Mouse (Mus musculus): ENCODE measurements around the gene Lrsam1. TPM values are rescaled to one million over a fixed set of nuclear protein-coding genes. Genes with fewer than 3 reads are reported as not detected.
A peak's percentile ranks its signal among the peaks of the same experiment; 100 is the strongest.

Gene Lrsam1
- polyA plus RNA-seq, 1 experiment from 2014 or later, result 21.1 TPM

GRCm38 (mm10) chr2:32982700-32983099, 21.3 kb upstream of the Lrsam1 start:
- Histone ChIP-seq H3K36me3 (no peaks in the 10 kb centered on the region), H3K27ac (replicated peaks) (no peak overlapping the region), H3K4me3 (peak overlapping the region; percentile 72), H3K9me3 (no peaks in the 10 kb centered on the region), H3K9ac (replicated peaks) (no peak overlapping the region), H3K4me1 (peaks cover 16% of the 10 kb centered on the region), H3K27me3 (no peaks in the 10 kb centered on the region), H3K4me2 (replicated peaks) (peak overlapping the region; percentile 98)
- no peak for ATAC-seq (ENCODE audit: low FRiP score, low read depth)
- 6% methylated on average over 4 of the region's 4 CpGs for WGBS

GRCm38 (mm10) chr2:32981725-32982271, 20.4 kb upstream of the Lrsam1 start, which contains the start of gene Slc2a8:
Gene Slc2a8, minus strand, starts transcription at chr2:32982083.
- peak within 1 kb of the TSS; percentile 72 for H3K4me3 ChIP-seq
- no peaks in the 10 kb centered on the region for H3K27me3 ChIP-seq
- H3K9me3 ChIP-seq, result no peaks in the 10 kb centered on the region
- H3K27ac ChIP-seq (replicated peaks), result peak within 1 kb of the TSS; percentile 72
- no peaks in the 10 kb centered on the region for H3K36me3 ChIP-seq
- peak; percentile 99 for ATAC-seq (ENCODE audit: low FRiP score, low read depth)
- peak within 1 kb of the TSS; percentile 98 for H3K4me2 ChIP-seq (replicated peaks)
- peaks cover 16% of the 10 kb centered on the region for H3K4me1 ChIP-seq
- WGBS, result 1% methylated on average over 49 of the region's 50 CpGs
- peak within 1 kb of the TSS; percentile 82 for H3K9ac ChIP-seq (replicated peaks)

GRCm38 (mm10) chr2:32981281-32981680, 19.9 kb upstream of the Lrsam1 start:
- Histone ChIP-seq H3K9ac (replicated peaks) (peak overlapping the region; percentile 82), H3K9me3 (no peaks in the 10 kb centered on the region), H3K4me3 (peak overlapping the region; percentile 72), H3K4me2 (replicated peaks) (peak overlapping the region; percentile 98), H3K4me1 (peaks cover 16% of the 10 kb centered on the region), H3K36me3 (no peaks in the 10 kb centered on the region), H3K27ac (replicated peaks) (peak overlapping the region; percentile 72), H3K27me3 (no peaks in the 10 kb centered on the region)
- WGBS, result 2% methylated on average over 23 of the region's 23 CpGs
- peak; percentile 38; the same call in 1 of the 2 replicates for ATAC-seq (ENCODE audit: low FRiP score, low read depth)

GRCm38 (mm10) chr2:32979675-32980074, 18.3 kb upstream of the Lrsam1 start:
- peaks cover 6% of the 10 kb centered on the region; the same call in 1 of the 2 replicates for H3K36me3 ChIP-seq
- peaks cover 16% of the 10 kb centered on the region for H3K4me1 ChIP-seq
- no peak overlapping the region for H3K4me2 ChIP-seq (replicated peaks)
- 89% methylated on average over 7 of the region's 7 CpGs for WGBS
- no peaks in the 10 kb centered on the region for H3K27me3 ChIP-seq
- H3K27ac ChIP-seq (replicated peaks), result no peak overlapping the region
- no peaks in the 10 kb centered on the region for H3K9me3 ChIP-seq
- H3K9ac ChIP-seq (replicated peaks), result no peak overlapping the region
- ATAC-seq (ENCODE audit: low FRiP score, low read depth), result no peak
- H3K4me3 ChIP-seq, result no peak overlapping the region

- WGBS, result 86% methylated on average over 3 of the region's 3 CpGs
- Histone ChIP-seq H3K27me3 (no peaks in the 10 kb centered on the region), H3K4me2 (replicated peaks) (no peak overlapping the region), H3K9me3 (no peaks in the 10 kb centered on the region), H3K9ac (replicated peaks) (no peak overlapping the region), H3K27ac (replicated peaks) (no peak overlapping the region), H3K4me1 (peaks cover 16% of the 10 kb centered on the region), H3K4me3 (no peak overlapping the region), H3K36me3 (peaks cover 15% of the 10 kb centered on the region)
- ATAC-seq (ENCODE audit: low FRiP score, low read depth), result no peak
Measured at GRCm38 (mm10) chr2:32978675-32979074, 17.3 kb upstream of the Lrsam1 start.

- ATAC-seq (ENCODE audit: low FRiP score, low read depth), result no peak
- H3K4me1 ChIP-seq, result peaks cover 12% of the 10 kb centered on the region
- H3K4me3 ChIP-seq, result no peak overlapping the region
- peaks cover 26% of the 10 kb centered on the region for H3K36me3 ChIP-seq
- no peak overlapping the region for H3K4me2 ChIP-seq (replicated peaks)
- H3K9ac ChIP-seq (replicated peaks), result no peak overlapping the region
- 79% methylated on average over 5 of the region's 5 CpGs for WGBS
- H3K9me3 ChIP-seq, result no peaks in the 10 kb centered on the region
- H3K27me3 ChIP-seq, result no peaks in the 10 kb centered on the region
- H3K27ac ChIP-seq (replicated peaks), result no peak overlapping the region
Measured at GRCm38 (mm10) chr2:32977114-32977513, 15.7 kb upstream of the Lrsam1 start.

GRCm38 (mm10) chr2:32974216-32974615, 12.8 kb upstream of the Lrsam1 start:
- no peak overlapping the region for H3K27ac ChIP-seq (replicated peaks)
- H3K9ac ChIP-seq (replicated peaks), result no peak overlapping the region
- 88% methylated on average over 8 of the region's 8 CpGs for WGBS
- H3K36me3 ChIP-seq, result peaks cover 26% of the 10 kb centered on the region
- ATAC-seq (ENCODE audit: low FRiP score, low read depth), result no peak
- H3K4me3 ChIP-seq, result no peak overlapping the region
- H3K4me1 ChIP-seq, result 0 out of 2 replicates have a peak, but pooled peaks cover 12% of the 10 kb centered on the region
- H3K9me3 ChIP-seq, result no peaks in the 10 kb centered on the region
- H3K4me2 ChIP-seq (replicated peaks), result no peak overlapping the region
- no peaks in the 10 kb centered on the region for H3K27me3 ChIP-seq

GRCm38 (mm10) chr2:32971235-32971634, 9.8 kb upstream of the Lrsam1 start:
- no peaks in the 10 kb centered on the region for H3K27me3 ChIP-seq
- 34% methylated on average over 9 of the region's 9 CpGs for whole genome bisulfite sequencing
- no peak for ATAC-seq (ENCODE audit: low FRiP score, low read depth)

GRCm38 (mm10) chr2:32969326-32969725, 7.9 kb upstream of the Lrsam1 start:
- H3K36me3 ChIP-seq, result peaks cover 24% of the 10 kb centered on the region
- no peak overlapping the region for H3K9ac ChIP-seq (replicated peaks)
- H3K9me3 ChIP-seq, result no peaks in the 10 kb centered on the region
- ATAC-seq (ENCODE audit: low FRiP score, low read depth), result no peak
- H3K27ac ChIP-seq (replicated peaks), result no peak overlapping the region
- peaks cover 29% of the 10 kb centered on the region for H3K4me1 ChIP-seq
- H3K4me2 ChIP-seq (replicated peaks), result no peak overlapping the region
- no peak overlapping the region for H3K4me3 ChIP-seq
- no peaks in the 10 kb centered on the region for H3K27me3 ChIP-seq
- WGBS, result 88% methylated on average over 8 of the region's 8 CpGs

More at GRCm38 (mm10) chr2:32971235-32971634, 9.8 kb upstream of the Lrsam1 start:
- H3K4me2 ChIP-seq (replicated peaks), result no peak overlapping the region
- no peak overlapping the region for H3K27ac ChIP-seq (replicated peaks)
- peaks cover 19% of the 10 kb centered on the region for H3K4me1 ChIP-seq
- H3K36me3 ChIP-seq, result peaks cover 26% of the 10 kb centered on the region
- no peaks in the 10 kb centered on the region for H3K9me3 ChIP-seq
- no peak overlapping the region for H3K9ac ChIP-seq (replicated peaks)
- no peak overlapping the region for H3K4me3 ChIP-seq

GRCm38 (mm10) chr2:32968024-32968614, 6.7 kb upstream of the Lrsam1 start:
- H3K4me2 ChIP-seq (replicated peaks), result peak overlapping the region; percentile 69
- WGBS, result 83% methylated on average over 9 of the region's 9 CpGs
- H3K27ac ChIP-seq (replicated peaks), result no peak overlapping the region
- no peak overlapping the region for H3K9ac ChIP-seq (replicated peaks)
- no peaks in the 10 kb centered on the region for H3K9me3 ChIP-seq
- H3K27me3 ChIP-seq, result no peaks in the 10 kb centered on the region
- ATAC-seq (ENCODE audit: low FRiP score, low read depth), result no peak
- H3K36me3 ChIP-seq, result peaks cover 25% of the 10 kb centered on the region
- H3K4me3 ChIP-seq, result no peak overlapping the region
- peaks cover 41% of the 10 kb centered on the region for H3K4me1 ChIP-seq

GRCm38 (mm10) chr2:32966689-32967631, 5.5 kb upstream of the Lrsam1 start:
- ATAC-seq (ENCODE audit: low FRiP score, low read depth), result peak; percentile 87
- Histone ChIP-seq H3K36me3 (peaks cover 25% of the 10 kb centered on the region), H3K9ac (replicated peaks) (peak overlapping the region; percentile 67), H3K27ac (replicated peaks) (peak overlapping the region; percentile 89), H3K4me1 (peaks cover 51% of the 10 kb centered on the region), H3K9me3 (no peaks in the 10 kb centered on the region), H3K4me3 (peak overlapping the region; percentile 59), H3K4me2 (replicated peaks) (peak overlapping the region; percentile 69), H3K27me3 (no peaks in the 10 kb centered on the region)
- WGBS, result 1% methylated on average over 55 of the region's 55 CpGs
